Mouse (Mus musculus) inflammation-experienced regulatory T-cells, adult 6 months (primary cell): ENCODE measurements around the gene Sox5. TPM values are rescaled to one million over a fixed set of nuclear protein-coding genes. Genes with fewer than 3 reads are reported as not detected.
A peak's percentile ranks its signal among the peaks of the same experiment; 100 is the strongest.

ENCODE experiments used
- ATAC-seq: one replicate; pipeline ENCODE4 v1.8.0; 2017
- polyA plus RNA-seq, 3 experiments: library from polyadenylated mRNA; unstranded; fragments of 100-300 nt; shearing (Covaris generic); gene quantifications; one replicate each; pipeline ENCODE4 v1.2.1; 2017

Gene Sox5
- polyA plus RNA-seq, 3 experiments from 2014 or later, result 0.27 TPM; not detected in 2

DNA sequence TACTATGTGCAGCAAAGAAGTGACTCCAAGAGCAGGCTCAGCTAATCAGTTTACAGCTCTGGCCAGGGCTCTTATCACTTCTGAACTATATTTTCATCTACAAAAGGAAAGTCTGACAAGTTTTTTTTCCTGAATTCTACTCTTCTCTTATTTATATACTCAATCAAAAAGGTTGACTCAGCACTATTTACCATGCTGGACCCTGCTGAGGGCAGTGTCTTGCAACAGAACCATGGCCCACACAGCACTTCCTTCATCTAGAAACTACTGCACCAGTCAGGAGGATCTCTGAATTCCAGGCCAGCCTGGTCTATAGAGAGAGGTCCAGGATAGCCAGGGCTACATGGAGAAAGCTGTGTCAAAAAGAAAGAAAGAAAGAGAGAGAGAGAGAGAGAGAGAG, 771.5 kb downstream of the Sox5 start:
- ATAC-seq, result no peak

DNA sequence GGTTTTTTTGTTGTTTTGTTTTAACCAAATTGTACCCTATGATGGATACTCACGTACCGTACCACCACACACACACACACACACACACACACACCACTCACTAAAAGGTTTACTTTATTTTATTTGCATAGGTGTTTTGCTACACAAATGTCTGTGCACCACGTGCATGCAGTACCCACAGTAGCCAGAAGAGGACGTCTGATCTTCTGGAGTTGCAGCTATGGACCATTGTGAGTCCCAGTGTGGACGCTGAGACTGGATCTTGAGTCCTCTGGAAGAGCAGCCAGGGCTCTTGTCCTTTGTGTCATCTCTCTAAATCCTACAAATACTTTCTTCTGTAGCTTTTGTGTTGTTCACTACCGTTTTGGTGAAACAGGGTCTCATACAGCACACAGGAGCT, 776.6 kb downstream of the Sox5 start:
- no peak for ATAC-seq

DNA sequence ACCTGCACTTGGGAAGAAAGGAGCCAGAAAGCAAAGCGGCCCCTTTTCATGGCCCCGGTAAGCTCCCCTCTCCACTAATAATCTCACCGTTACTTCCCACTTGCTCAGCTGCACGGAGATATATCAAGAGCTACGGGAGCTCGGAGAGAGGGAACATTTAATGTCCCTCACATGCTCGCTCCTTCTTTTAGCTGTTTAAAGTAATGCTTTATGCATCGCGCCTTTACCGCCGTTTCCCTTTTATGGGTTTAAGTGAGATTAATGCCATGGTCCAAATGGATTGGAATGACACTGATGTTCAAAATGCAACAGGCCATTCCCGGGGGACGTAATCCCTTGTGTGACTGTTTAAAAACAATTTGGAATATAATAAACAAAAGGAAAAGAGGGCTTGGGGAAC, 783.6 kb downstream of the Sox5 start:
- no peak for ATAC-seq

DNA sequence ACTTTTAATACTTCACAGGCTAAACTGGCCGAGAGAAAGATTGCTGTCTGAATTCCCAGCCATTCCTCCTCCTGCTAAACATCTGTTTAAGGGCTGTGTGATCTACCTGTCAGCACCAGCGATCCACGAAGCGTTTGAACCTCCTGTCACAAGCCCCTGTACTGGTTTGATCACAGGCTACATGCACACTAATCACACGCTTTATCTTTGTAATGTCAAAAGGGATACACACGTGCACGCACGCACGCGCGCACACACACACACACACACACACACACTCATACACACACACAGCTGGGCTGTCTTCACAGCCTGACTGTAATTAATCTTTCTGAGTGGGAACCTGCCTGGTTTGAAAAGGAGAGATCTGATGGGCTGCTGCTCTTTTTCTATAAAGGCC, 784.2 kb downstream of the Sox5 start:
- no peak for ATAC-seq

DNA sequence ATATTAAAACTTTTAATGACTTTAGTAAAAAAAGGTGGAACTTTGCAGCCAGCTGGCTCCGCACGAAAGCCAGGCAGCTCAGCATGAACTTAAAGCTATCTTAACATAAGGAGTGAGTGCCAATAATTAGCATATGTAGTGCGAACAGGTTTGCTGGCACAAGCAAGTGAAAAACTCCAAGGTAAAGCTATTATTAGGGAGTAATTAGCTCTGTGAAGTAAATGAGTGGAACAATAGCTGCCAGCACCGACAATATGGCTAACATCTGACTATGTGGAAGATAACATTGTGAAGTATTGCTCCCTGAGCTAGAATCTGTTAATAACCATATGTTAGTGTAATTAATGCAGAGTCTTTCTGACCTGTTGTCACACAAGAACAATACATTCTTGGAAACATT, 786.7 kb downstream of the Sox5 start:
- ATAC-seq, result no peak

DNA sequence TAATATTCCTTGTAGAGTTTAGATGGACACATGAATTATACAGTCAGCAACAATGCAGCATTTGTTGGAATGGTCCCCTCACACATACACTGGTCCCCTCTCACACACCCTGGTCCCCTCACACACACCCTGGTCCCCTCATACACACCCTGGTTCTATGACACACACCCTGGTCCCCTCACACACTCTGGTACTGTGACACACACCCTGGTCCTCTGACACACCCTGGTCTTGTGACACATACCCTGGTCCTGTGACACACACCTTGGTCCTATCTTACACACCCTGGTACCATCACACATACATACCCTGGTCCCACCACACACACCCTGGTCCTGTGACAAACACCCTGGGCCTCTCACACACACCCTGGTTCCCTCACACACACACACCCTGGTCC, 794.2 kb downstream of the Sox5 start:
- no peak for ATAC-seq

DNA sequence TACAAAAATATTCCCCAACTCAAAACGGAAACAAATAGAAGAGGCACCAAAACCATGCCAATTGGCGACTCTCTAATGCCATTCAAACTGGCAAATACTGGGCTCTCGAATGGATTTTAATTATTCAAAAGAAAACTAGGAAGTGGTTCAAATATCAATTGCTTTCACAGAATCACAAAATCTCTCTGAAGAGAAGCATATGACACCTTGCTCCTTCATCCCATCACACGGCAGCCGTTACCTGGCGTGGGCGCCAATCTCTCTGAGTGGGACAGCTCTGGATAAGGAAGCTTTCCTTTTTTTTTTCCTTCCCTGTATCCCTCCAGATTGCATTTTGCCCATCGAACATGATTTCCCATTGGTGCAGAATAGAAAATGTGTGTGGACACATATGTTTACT, 801.6 kb downstream of the Sox5 start:
- ATAC-seq, result no peak

DNA sequence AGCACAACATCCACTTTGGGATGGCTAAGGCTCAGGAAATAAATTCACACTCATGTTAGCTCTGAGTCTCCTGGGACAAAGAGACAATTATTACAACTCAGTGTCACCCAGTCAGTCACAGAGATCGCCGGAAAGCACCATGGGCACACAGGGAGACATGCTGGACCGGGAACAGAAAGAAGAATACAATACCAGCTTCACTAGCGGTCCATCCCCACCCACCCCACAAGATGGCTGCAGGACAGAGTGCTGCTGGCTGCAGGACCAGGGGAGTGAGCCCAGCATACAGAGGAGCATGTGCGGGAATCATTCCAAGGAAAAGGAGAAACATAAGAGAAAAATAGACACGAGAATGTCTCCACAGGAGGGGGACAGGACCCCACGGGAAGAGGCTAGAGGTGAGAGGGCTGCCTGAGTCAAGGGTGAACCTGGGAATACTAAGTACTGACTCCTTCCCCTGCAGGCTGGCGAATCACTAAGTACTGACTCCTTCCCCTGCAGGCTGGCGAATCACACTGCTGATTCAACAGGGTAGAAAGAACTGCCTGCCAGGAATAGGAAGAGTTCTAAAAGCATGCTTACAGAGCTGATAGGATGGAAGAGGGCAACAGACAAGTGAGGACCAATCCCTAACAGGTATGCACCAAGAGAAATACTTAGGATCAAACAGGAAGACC, 813.9 kb downstream of the Sox5 start:
- no peak for ATAC-seq

DNA sequence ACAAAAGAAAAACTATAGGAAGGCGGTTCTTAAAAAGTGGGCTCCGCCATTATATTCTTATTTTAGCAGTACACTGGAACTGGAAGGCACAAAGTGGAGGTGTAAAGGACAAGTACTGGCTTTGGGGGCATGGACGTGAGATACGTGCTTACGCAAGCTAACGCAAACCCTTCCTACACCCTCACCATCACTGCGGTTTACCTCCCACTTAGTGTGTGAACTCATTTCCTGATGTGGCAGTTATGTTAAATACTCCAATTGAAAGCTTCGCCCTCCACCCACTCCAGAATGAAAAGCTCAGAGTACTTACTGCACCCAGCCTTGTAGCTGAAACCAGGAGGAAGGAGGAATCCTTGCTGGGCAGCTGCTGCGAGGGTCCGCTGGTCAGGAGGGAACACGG, 821.3 kb downstream of the Sox5 start:
- ATAC-seq, result no peak

DNA sequence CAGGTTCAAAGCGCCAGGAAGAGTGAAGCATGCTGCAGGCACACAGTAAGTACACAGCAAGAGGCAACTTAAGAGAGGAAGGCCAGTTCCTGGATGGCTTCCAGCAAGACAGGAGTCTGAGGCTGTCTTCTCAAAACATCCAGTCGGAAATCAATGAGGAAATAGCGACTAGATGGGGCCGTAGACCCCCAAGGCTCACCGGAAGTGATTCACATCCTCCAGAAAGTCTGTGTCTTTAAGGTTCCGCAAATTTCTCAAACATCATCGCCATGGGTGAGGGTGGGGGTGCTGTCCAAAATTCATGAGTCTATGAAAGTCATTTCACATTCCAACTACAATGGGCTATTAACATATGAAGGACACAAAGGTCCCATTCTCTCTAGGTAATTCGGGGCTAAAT, 821.7 kb downstream of the Sox5 start:
- ATAC-seq, result no peak

DNA sequence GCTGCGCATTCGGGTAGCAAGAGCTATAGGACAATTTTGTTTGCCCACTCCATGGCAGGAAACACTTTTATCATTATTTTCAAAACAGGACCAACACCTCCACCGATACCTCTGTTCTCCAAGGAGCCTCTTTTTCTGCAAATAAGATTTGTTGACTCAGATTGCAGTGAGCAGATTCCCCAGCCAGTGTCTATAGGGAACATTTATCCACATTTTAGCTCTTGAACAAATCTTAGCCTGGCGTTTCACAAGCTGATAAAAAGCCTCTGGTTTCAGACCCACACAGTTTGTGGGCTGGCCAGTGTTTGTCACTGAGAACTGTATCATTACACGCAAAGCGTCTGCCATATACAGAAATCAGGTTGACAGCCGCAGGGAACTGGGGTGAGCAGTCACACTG, 823.4 kb downstream of the Sox5 start:
- ATAC-seq, result no peak

DNA sequence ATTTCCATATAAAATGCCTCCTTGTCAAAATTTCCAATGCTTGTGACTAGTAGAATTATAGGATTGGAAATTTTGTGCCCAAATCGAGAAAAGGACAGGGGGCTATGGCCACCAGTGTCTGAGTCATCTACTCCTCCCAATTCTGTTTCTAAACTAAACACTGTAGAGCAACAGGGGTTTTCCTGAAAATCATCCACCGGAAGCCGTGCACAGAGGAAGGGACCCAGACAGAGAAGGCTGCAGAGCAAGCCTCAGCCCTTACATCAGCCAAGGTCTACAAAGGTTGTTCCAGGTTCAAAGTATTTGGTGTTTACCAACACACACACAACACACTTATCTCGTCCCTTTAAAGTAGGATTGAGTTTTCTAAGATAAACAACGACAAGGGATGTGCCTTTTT, 824.7 kb downstream of the Sox5 start:
- ATAC-seq, result peak; percentile 75

DNA sequence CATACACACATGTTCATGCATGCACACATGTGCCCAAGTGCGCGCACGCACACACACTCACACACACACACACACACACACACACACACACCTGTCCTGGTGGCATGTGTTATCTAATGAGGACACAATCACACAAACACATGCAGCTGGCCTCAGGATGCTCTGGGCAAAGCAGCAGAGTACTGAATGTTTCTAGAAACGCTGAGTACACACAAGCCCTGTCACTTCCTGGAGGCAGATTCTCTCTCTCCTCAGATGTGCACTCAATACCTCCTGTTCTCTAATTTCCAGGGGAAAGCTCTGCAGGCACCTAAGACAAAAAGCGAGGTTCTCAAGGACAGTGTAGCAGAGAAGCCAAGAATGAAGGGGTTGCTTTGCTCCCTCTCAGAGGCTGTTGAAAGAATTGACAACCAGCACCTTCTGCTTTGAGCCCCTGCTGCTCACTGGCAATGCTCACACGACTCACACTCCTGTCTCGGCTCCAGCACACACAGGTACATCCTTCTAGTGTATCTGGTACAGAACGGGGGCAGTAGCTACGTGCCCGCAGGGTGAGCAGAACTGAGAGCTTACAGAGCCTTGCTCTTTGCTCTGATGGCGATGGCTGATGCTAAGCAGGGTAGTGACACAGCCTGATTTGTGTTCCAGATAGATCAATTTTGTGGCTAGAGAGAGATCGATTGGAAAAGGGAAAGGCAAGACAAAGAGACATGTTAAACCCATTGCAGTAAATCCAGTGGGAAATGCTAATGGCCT, 833.0 kb downstream of the Sox5 start:
- no peak for ATAC-seq

DNA sequence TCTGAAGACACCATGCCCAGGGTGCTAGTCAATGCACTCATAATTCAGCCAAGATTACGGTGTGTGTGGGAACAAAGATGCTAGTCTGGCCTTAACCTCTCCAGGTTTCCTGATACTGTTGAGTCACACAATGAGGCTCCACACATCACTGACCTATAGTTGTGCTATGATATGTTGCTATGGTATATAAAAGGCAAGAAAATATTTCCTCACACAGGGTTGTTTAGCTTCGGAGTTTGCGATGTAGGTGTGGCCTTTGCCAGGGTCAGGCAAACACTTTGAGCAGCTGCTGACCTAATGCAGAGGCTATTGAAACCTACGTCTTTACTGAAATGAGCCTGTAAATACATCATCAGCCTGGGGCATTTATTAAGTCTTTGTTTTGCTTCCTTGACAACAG, 833.7 kb downstream of the Sox5 start:
- no peak for ATAC-seq

DNA sequence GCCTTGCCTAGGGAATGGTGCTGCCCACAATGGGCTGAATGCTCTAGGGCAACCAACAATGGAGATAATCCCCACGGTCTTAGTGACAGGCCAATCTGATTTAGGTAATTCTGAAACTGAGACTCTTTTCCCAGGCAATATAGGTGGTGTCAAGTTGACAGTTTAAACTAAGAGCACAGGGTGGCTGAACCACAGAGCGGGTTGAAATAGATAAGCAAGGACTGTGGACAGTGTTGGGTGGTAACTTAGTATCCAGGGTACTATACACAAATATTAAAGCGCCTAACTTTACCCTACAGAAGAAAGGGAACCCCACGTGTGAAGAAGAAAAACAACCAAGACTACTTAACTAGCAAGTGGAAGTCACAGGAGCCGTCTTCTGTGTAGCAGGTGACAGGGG, 838.7 kb downstream of the Sox5 start:
- no peak for ATAC-seq

DNA sequence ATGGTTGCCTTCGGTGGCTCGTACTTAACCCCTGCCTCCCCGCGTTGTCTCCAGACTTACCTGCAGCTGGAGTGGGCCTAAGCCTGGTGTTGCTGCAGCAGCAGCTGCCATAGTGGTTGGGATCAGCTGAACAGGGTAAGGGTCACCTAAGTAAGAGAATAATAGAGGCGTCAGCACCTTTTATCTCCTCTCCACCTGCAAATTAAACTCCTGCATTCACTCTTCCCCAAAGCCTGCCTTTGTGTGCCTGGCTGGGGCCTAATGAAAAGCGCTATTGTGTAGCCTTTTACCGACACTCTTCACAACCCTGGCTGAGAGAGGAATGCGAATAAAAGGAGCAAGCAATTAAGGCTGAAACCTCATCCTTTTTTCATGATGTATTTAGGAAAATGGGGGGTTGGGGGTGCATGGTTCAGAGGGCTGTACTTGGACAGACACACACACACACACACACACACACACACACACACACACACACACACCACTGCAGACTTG, 840.4 kb downstream of the Sox5 start:
- ATAC-seq, result no peak

DNA sequence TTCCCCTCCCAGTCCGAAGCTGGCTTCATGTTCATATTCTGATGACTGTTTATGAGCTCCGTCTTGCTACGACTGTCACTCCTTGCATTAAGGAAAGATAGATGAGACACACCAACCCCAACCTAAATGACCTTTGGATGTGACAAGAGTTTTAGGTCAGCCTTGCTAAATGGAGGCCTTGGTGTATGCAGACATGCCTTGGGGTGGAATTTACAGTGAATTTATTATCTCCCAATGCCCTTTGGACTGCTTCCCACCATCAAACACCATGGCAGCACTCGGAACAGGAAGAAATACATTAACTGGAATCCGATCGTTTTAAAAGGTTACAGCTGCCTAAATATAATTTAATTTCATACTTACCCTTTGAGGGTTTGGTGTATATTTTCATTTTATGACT, 858.6 kb downstream of the Sox5 start:
- ATAC-seq, result no peak

DNA sequence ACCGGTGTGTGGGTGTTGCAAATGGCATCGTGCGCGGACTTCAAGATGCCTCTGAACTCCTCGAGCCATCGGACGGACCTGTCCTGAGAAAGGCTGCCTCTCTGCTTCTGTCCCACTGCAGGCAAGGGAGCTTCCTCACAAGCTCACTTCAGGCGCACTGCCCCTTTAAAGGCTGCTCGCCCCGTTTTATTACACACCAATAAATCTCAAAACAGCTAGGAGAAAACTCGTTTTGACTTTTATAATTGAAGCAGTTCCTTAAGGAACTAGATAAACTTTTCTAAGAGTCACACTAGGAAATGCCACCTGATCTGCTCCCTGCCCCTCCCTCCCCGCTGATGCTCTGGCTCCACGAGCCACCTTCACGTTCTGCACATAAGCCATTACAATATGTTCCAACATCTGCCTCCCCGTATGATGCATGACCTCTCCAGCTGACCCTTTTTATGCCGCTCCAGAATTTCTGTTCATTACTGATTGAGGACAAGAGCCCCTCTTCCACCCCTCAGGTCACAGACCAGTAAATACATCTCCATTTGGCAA, 863.3 kb downstream of the Sox5 start:
- no peak for ATAC-seq

DNA sequence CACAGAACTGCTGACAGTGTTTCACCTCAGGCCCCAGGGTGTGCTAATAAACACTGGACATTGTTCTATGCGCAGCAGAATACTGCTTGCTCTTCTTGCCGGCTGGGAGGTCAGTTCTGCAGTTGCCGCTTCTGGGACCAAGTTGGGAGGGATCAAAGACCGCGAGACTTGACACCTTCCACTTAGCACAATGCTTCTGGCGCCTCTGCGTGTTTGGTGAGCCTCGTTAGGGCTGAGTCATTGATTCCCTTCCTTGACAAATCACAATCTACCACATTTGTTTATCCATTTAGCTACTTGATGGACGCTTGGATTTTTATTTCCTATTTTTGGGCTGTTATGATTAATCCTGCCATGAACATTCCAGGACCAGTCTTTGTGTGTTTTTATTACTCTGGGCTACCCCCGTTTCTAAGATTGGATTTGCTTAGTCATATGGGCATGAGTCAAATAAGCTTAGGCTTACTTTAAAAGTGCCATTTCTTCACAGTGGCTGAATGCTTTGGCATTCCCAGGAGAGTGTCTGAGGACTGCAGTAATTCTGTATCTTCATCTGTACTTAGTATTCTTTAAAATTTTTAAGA, 865.5 kb downstream of the Sox5 start:
- ATAC-seq, result no peak

DNA sequence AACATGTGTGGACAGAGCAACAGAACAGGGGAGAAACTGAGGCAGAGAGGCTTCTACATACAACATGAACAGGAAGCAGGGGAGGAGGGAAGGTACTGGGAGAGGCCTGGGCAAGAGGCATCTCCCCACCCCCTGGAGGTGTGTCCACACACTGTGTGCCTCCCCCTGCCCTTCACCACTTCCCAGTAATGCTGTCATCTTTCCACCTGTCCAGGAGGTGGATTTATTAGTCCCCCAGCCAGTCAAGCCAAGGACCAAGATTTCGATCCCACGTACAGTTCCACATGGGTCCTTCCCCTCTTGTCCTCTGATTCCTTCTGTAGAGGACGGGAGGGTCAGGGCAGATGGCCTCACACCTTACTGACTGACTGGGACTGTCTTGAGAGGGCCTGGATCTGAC, 866.1 kb downstream of the Sox5 start:
- ATAC-seq, result no peak

DNA sequence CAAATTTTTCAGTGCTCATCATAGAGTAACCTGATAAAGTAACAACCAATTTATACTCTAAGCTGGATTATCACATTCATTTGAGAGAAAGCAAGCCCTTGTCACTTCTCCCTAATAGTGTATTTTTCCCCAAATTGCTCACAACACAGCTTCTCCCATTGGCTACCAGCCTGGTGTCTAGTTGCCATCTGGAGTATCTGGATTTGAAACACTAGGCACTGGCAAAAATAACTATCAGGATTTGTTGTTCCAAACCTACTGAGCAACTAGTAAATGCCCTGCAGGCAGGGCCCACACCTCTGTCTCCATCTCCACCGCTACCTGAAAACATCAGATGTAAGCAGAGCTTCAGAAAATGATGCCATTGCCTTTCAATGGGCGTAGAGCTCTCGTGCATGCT, 869.5 kb downstream of the Sox5 start:
- ATAC-seq, result no peak

DNA sequence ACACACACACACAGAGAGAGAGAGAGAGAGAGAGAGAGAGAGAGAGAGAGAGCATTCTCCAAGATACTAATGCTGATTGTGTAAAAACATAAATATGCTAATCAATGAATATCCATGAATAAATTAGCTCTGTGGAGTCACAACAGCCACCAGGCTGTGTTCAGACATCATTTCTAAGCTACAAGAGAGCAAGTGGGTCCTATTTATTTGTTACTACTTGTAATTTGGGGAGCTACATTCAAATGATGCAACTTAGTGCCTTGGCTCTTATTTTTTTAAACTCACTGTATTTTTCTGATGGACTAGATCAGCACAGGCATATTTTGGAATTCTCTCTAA, 877.1 kb downstream of the Sox5 start:
- ATAC-seq, result no peak

DNA sequence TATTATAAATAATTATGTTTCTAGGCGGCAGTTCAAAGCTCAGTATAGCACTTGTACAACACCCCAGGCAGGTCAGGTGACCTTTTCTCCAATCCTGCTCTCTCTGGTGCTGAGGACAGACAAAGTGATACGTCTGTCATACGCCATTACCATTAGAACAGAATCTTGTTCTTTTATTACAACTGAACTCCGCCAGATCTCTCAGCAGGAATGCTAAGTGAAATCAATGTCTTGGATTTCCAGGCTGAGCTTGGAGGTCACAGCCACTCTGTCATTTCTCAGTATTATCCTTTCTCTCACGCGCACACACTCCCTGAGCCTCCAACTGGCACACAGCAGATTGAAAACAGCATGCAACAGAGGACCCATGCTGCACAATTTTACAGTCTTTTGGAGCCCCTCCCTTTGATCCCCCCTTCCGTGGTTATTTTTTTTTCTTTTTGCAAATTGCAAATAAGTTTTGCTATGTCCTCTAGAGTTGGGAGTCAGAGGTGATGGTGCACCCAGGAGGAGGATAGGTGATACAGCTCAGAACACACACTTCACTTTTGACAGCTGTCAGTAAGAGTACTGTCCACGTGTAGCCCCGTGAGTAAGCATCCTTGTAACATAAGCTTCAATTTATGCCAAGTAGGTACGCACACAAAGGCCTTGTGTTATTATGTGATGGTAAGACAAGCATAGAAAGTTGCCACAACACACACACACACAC, 877.6 kb downstream of the Sox5 start:
- no peak for ATAC-seq
